Mouse (Mus musculus) midbrain, embryonic 16.5 days (tissue): ENCODE results near the gene Zdhhc21. TPM values are rescaled to one million over a fixed set of nuclear protein-coding genes. Genes with fewer than 3 reads are reported as not detected.
A peak's percentile ranks its signal among the peaks of the same experiment; 100 is the strongest.

Experiments
- ATAC-seq: fragments of 200-750 bp; cut with Nextera tagmentation; 2 replicates; pipeline ENCODE4 v1.8.0; 2017; ENCODE audit warnings: moderate TSS enrichment
- H3K27ac ChIP-seq: fragments of 300-500 bp; sonication (generic); 2 replicates; pipeline ENCODE4 v1.5.1; 2014; ENCODE audit warnings: mild to moderate bottlenecking, low read length, mixed read lengths
- H3K27me3 ChIP-seq: fragments of 300-500 bp; sonication (generic); 2 replicates; pipeline ENCODE4 v1.6.1; 2014; ENCODE audit warnings: low read depth, low read length, mixed read lengths; ENCODE audit not compliant: control insufficient read depth, insufficient read depth
- H3K36me3 ChIP-seq: fragments of 300-500 bp; sonication (generic); 2 replicates; pipeline ENCODE4 v1.6.1; 2014; ENCODE audit warnings: mild to moderate bottlenecking, low read length, moderate library complexity, mixed read lengths; ENCODE audit not compliant: control insufficient read depth, insufficient read depth
- H3K4me1 ChIP-seq: fragments of 300-500 bp; sonication (generic); 2 replicates; pipeline ENCODE4 v1.6.1; 2014; ENCODE audit warnings: mild to moderate bottlenecking, low read length, mixed read lengths; ENCODE audit not compliant: control insufficient read depth, insufficient read depth
- H3K4me2 ChIP-seq: fragments of 300-500 bp; sonication (generic); 2 replicates; pipeline ENCODE4 v1.6.1; 2014; ENCODE audit warnings: mild to moderate bottlenecking, low read length, mixed read lengths
- H3K4me3 ChIP-seq: fragments of 300-500 bp; sonication (generic); 2 replicates; pipeline ENCODE4 v1.5.1; 2014; ENCODE audit warnings: low read depth, mild to moderate bottlenecking, low read length, moderate library complexity, mixed read lengths
- H3K9ac ChIP-seq: fragments of 300-500 bp; sonication (generic); 2 replicates; pipeline ENCODE4 v1.6.1; 2014; ENCODE audit warnings: low read depth, low read length, mixed read lengths
- H3K9me3 ChIP-seq: fragments of 300-500 bp; sonication (generic); replicated peaks from 2 replicates; pipeline ENCODE4 v1.6.1; 2014; ENCODE audit warnings: mild to moderate bottlenecking, low read length, mixed read lengths; ENCODE audit not compliant: control insufficient read depth, poor library complexity, severe bottlenecking
- WGBS: fragments of 180-500 bp; shearing (Covaris S2); extraction: QIAGEN DNeasy Blood & Tissue Kit; methylation state at CpG from one replicate; pipeline ENCODE4 v1.1.7; 2014; 5-methylcytosine and 5-hydroxymethylcytosine counted together
- polyA plus RNA-seq: library from polyadenylated mRNA; unstranded; fragments of >200 nt; fragmentation: Nextera tagmentation; extraction: Ambion mirVana; gene quantifications from 2 replicates; pipeline ENCODE4 v1.2.1, GENCODE M21; 2015

Gene Zdhhc21
- 19.2 and 21.6 TPM in 2 replicates for polyA plus RNA-seq

GRCm38 (mm10) chr4:82859131-82860125 lies at the start of gene Zdhhc21:
TSS of gene Zdhhc21 (minus strand) at chr4:82859958.
- H3K9me3 ChIP-seq: no peaks in the 10 kb centered on the region
- peak within 1 kb of the TSS; percentile 95 for H3K27ac ChIP-seq
- H3K4me2 ChIP-seq: peak within 1 kb of the TSS; percentile 82
- peak; percentile 93 for ATAC-seq
- WGBS: under 1% methylated on average over 80 of the region's 82 CpGs
- H3K4me1 ChIP-seq: peaks cover 15% of the 10 kb centered on the region
- H3K36me3 ChIP-seq: no peaks in the 10 kb centered on the region
- no peaks in the 10 kb centered on the region for H3K27me3 ChIP-seq
- H3K4me3 ChIP-seq: peak within 1 kb of the TSS; percentile 80
- peak within 1 kb of the TSS; percentile 98 for H3K9ac ChIP-seq

- H3K27ac ChIP-seq: no peak overlapping the region
- no peaks in the 10 kb centered on the region for H3K27me3 ChIP-seq
- ATAC-seq: no peak
- H3K4me2 ChIP-seq: no peak overlapping the region
- H3K9ac ChIP-seq: no peak overlapping the region
- H3K4me1 ChIP-seq: no peaks in the 10 kb centered on the region
- no peaks in the 10 kb centered on the region for H3K9me3 ChIP-seq
- WGBS: 94% methylated on average over 10 of the region's 10 CpGs
- H3K36me3 ChIP-seq: no peaks in the 10 kb centered on the region
- no peak overlapping the region for H3K4me3 ChIP-seq
Observed at GRCm38 (mm10) chr4:82895227-82895626, 35.5 kb upstream of the Zdhhc21 start.

- Histone ChIP-seq H3K9ac (no peak overlapping the region), H3K4me1 (no peaks in the 10 kb centered on the region), H3K4me3 (no peak overlapping the region), H3K9me3 (no peaks in the 10 kb centered on the region), H3K27me3 (no peaks in the 10 kb centered on the region), H3K27ac (no peak overlapping the region), H3K4me2 (no peak overlapping the region), H3K36me3 (no peaks in the 10 kb centered on the region)
- ATAC-seq: no peak
- 82% methylated on average over 5 of the region's 5 CpGs for WGBS
Observed at GRCm38 (mm10) chr4:82892247-82892646, 32.5 kb upstream of the Zdhhc21 start.

- WGBS: 79% methylated on average over 2 of the region's 2 CpGs
- no peaks in the 10 kb centered on the region for H3K36me3 ChIP-seq
- no peak for ATAC-seq
Observed at GRCm38 (mm10) chr4:82891566-82891965, 31.8 kb upstream of the Zdhhc21 start.

GRCm38 (mm10) chr4:82891049-82891448 lies 31.3 kb upstream of the Zdhhc21 start:
- Histone ChIP-seq H3K9ac (no peak overlapping the region), H3K4me3 (no peak overlapping the region), H3K27ac (no peak overlapping the region), H3K27me3 (no peaks in the 10 kb centered on the region), H3K4me2 (no peak overlapping the region), H3K36me3 (no peaks in the 10 kb centered on the region), H3K4me1 (no peaks in the 10 kb centered on the region), H3K9me3 (no peaks in the 10 kb centered on the region)
- WGBS: 70% methylated on average over 7 of the region's 7 CpGs
- no peak for ATAC-seq

More at GRCm38 (mm10) chr4:82891566-82891965, 31.8 kb upstream of the Zdhhc21 start:
- H3K9me3 ChIP-seq: no peaks in the 10 kb centered on the region
- H3K4me3 ChIP-seq: no peak overlapping the region
- H3K4me1 ChIP-seq: no peaks in the 10 kb centered on the region
- no peak overlapping the region for H3K4me2 ChIP-seq
- H3K9ac ChIP-seq: no peak overlapping the region
- H3K27me3 ChIP-seq: no peaks in the 10 kb centered on the region
- H3K27ac ChIP-seq: no peak overlapping the region

GRCm38 (mm10) chr4:82890585-82890984 lies 30.8 kb upstream of the Zdhhc21 start:
- Histone ChIP-seq H3K4me2 (no peak overlapping the region), H3K4me3 (no peak overlapping the region), H3K9ac (no peak overlapping the region), H3K36me3 (no peaks in the 10 kb centered on the region), H3K27me3 (no peaks in the 10 kb centered on the region), H3K27ac (no peak overlapping the region), H3K9me3 (no peaks in the 10 kb centered on the region), H3K4me1 (no peaks in the 10 kb centered on the region)
- ATAC-seq: no peak
- WGBS: 82% methylated on average over 4 of the region's 4 CpGs

- WGBS: 69% methylated on average over 2 of the region's 2 CpGs
- no peaks in the 10 kb centered on the region for H3K36me3 ChIP-seq
- no peaks in the 10 kb centered on the region for H3K27me3 ChIP-seq
- H3K27ac ChIP-seq: no peak overlapping the region
- H3K4me2 ChIP-seq: no peak overlapping the region
- no peaks in the 10 kb centered on the region for H3K4me1 ChIP-seq
- ATAC-seq: no peak
- no peak overlapping the region for H3K4me3 ChIP-seq
- H3K9ac ChIP-seq: no peak overlapping the region
- H3K9me3 ChIP-seq: no peaks in the 10 kb centered on the region
Observed at GRCm38 (mm10) chr4:82886148-82886547, 26.4 kb upstream of the Zdhhc21 start.

GRCm38 (mm10) chr4:82885535-82885913 lies 25.8 kb upstream of the Zdhhc21 start:
- H3K9me3 ChIP-seq: no peaks in the 10 kb centered on the region
- ATAC-seq: no peak
- no peak overlapping the region for H3K9ac ChIP-seq
- no peak overlapping the region for H3K4me2 ChIP-seq
- no peaks in the 10 kb centered on the region for H3K36me3 ChIP-seq
- no peaks in the 10 kb centered on the region for H3K4me1 ChIP-seq
- H3K27me3 ChIP-seq: no peaks in the 10 kb centered on the region
- no peak overlapping the region for H3K27ac ChIP-seq
- no peak overlapping the region for H3K4me3 ChIP-seq
- 75% methylated on average over 1 of the region's 1 CpGs for WGBS
